Mouse (Mus musculus) hindbrain, embryonic 14.5 days (tissue): ENCODE data around the gene Itfg2. TPM values are rescaled to one million over a fixed set of nuclear protein-coding genes. Genes with fewer than 3 reads are reported as not detected.
A peak's percentile ranks its signal among the peaks of the same experiment; 100 is the strongest.

Experiments used
- ATAC-seq: fragments of 200-750 bp; cut with Nextera tagmentation; 2 replicates; pipeline ENCODE4 v1.8.0; 2017; ENCODE audit warnings: moderate number of reproducible peaks, mild to moderate bottlenecking, moderate TSS enrichment, moderate library complexity; ENCODE audit not compliant: low FRiP score
- DNase-seq: peaks from one replicate; pipeline ENCODE4 v3.0.0-alpha.2; 2015; ENCODE audit warnings: low spot score
- H3K27ac ChIP-seq: fragments of 300-500 bp; sonication (generic); 2 replicates; pipeline ENCODE4 v1.5.1; 2014; ENCODE audit warnings: mild to moderate bottlenecking, moderate library complexity
- H3K27me3 ChIP-seq: fragments of 300-500 bp; sonication (generic); 2 replicates; pipeline ENCODE4 v1.6.1; 2014; ENCODE audit warnings: mild to moderate bottlenecking, low read length, mixed read lengths; ENCODE audit not compliant: control insufficient read depth, insufficient read depth
- H3K36me3 ChIP-seq: fragments of 300-500 bp; sonication (generic); replicated peaks from 2 replicates; pipeline ENCODE4 v1.6.1; 2014; ENCODE audit not compliant: control insufficient read depth, insufficient read depth
- H3K4me1 ChIP-seq: fragments of 300-500 bp; sonication (generic); replicated peaks from 2 replicates; pipeline ENCODE4 v1.6.1; 2014; ENCODE audit warnings: antibody characterized with exemption, low read length, mixed read lengths; ENCODE audit not compliant: control insufficient read depth, insufficient read depth
- H3K4me2 ChIP-seq: fragments of 300-500 bp; sonication (generic); replicated peaks from 2 replicates; pipeline ENCODE4 v1.6.1; 2014; ENCODE audit warnings: mild to moderate bottlenecking, moderate library complexity
- H3K4me3 ChIP-seq: fragments of 300-500 bp; sonication (generic); replicated peaks from 2 replicates; pipeline ENCODE4 v1.5.1; 2014; ENCODE audit warnings: mild to moderate bottlenecking, low read length
- H3K9ac ChIP-seq: fragments of 300-500 bp; sonication (generic); 2 replicates; pipeline ENCODE4 v1.6.1; 2014
- H3K9me3 ChIP-seq: fragments of 300-500 bp; sonication (generic); 2 replicates; pipeline ENCODE4 v1.6.1; 2016; ENCODE audit warnings: low read length; ENCODE audit not compliant: control insufficient read depth
- WGBS: fragments of 180-500 bp; shearing (Covaris S2); extraction: QIAGEN DNeasy Blood & Tissue Kit; methylation state at CpG from one replicate; pipeline ENCODE4 v1.1.7; 2014; 5-methylcytosine and 5-hydroxymethylcytosine counted together
- polyA plus RNA-seq: library from polyadenylated mRNA; unstranded; fragments of >200 nt; fragmentation: Nextera tagmentation; extraction: Ambion mirVana; gene quantifications from 2 replicates; pipeline ENCODE4 v1.2.1, GENCODE M21; 2014

Gene Itfg2
- polyA plus RNA-seq, 1 experiment from 2014 or later, result 39.4 TPM

DNA sequence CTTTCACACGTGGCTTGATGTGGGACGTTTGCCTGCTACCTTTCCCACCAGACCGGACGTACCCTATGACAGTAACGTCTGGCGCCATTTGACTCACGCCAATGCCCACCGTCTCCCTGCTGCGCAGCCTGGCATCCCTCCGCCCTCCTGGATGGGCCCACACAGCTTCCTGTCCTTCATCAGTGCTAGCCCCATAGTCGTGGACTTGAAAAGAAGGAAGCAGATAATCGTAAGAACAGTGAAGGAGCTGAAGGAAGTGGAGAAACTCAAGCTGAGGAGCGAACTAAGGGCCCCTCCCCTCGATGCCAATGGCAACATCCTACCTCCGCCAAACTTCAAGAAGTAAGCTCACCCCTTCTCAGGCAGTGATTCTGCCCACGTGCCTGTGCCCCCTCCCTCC is 45.1 kb downstream of the Itfg2 start:
- no peak overlapping the region for H3K4me2 ChIP-seq
- DNase-seq (no peak), ATAC-seq (no peak)
- no peak overlapping the region for H3K27ac ChIP-seq
- no peak overlapping the region for H3K9ac ChIP-seq
- no peak overlapping the region for H3K4me3 ChIP-seq
- no peaks in the 10 kb centered on the region for H3K27me3 ChIP-seq
- 86% methylated on average over 16 of the region's 16 CpGs for WGBS
- H3K4me1 ChIP-seq, result peaks cover 4% of the 10 kb centered on the region; the same call in 1 of the 2 replicates
- H3K36me3 ChIP-seq, result no peaks in the 10 kb centered on the region
- no peaks in the 10 kb centered on the region for H3K9me3 ChIP-seq

DNA sequence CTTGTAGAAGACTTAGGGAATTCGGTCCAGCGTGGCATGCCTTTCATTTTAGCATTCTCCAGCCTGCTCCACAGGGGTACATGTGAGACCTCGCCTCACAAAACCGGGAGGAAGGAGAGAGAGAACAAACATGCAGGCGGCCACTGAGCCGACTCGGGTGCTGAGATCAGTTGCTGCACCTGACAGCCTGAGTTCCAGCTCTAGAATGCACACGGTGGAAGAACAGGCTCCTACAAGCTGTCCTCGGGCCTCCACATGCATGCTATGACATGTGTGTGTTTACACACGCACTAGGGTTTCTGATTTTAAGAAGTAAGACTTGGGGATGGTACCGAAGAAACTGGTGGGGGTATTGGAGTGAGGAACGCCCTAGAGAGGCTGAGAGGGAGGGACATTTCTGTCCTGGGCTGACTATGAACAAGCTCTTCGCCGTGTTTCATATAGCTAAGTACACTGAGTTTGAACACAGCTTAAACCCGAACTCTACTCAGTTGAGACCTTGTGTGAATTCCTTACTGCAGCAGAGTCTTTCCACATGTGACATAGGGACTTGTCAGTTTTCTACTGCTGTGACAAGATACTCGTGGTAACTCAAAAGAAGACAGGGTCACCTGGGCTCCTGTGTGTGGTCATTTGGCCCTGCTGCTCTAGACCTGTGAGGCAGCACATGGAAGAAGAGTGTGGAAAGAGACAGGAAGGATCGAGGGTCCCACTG is 48.2 kb downstream of the Itfg2 start:
- Histone ChIP-seq H3K4me1 (peaks cover 5% of the 10 kb centered on the region; the same call in 1 of the 2 replicates), H3K4me3 (no peak overlapping the region), H3K27me3 (no peaks in the 10 kb centered on the region), H3K4me2 (no peak overlapping the region), H3K9ac (no peak overlapping the region), H3K9me3 (no peaks in the 10 kb centered on the region), H3K36me3 (no peaks in the 10 kb centered on the region), H3K27ac (no peak overlapping the region)
- no peak for ATAC-seq
- WGBS, result 94% methylated on average over 17 of the region's 17 CpGs
- no peak for DNase-seq

DNA sequence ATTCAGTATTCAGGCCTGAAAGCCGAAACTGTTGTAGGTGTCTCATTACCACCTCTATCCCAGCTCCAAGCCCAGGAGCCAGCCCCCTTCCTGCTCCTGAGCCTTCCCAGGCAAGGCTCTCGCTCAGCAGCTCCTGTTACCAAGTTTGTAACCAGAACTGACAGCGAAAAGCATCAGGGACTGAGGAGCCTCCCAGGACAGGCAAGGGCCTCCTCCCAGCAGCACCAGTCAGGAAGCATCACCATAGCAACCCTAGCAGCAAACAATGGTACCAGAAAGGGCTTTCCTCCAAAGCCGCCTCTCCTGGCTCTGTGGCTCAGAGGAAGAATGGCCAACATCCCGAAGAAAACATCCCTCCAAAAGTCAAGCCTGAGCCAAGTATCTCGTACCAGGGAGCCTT is 49.5 kb downstream of the Itfg2 start, which contains the start of the genes Tex52 and Gm44596:
Gene Tex52 (plus strand): TSS at position 265 of the 400 bp plus-strand sequence.
Gene Gm44596 (plus strand): TSS at position 312 of the 400 bp plus-strand sequence.
- 21% methylated on average over 6 of the region's 6 CpGs for WGBS
- H3K4me1 ChIP-seq, result peaks cover 5% of the 10 kb centered on the region; the same call in 1 of the 2 replicates
- peak within 1 kb of the TSS; percentile 49; the same call in 1 of the 2 replicates for H3K27ac ChIP-seq
- DNase-seq (peak; percentile 54), ATAC-seq (peak; percentile 75; the same call in 1 of the 2 replicates)
- H3K9ac ChIP-seq, result no peak within 1 kb of the TSS
- no peak within 1 kb of the TSS for H3K4me3 ChIP-seq
- no peaks in the 10 kb centered on the region for H3K9me3 ChIP-seq
- H3K27me3 ChIP-seq, result no peaks in the 10 kb centered on the region
- no peak within 1 kb of the TSS for H3K4me2 ChIP-seq
- no peaks in the 10 kb centered on the region for H3K36me3 ChIP-seq

DNA sequence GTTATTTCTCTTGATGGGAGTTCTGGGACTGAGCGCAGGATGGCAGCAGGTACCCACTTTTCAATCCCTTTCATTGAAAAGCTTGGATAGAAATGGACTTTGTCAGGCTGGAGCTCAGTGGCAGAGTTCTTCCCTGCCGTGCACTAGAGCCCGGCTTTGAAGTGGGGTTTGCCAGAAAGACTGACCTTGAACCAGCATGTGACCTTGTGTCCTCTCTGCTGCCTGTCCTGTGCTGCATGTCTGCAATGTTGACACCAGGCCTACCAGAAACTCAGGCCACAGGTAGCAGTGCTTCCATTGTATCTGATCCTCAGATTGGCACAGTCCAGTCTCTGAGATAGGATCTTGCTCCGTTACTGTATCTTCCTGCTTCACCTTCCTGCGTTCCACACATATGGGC is 54.7 kb downstream of the Itfg2 start:
- H3K9ac ChIP-seq, result no peak overlapping the region
- no peaks in the 10 kb centered on the region for H3K27me3 ChIP-seq
- WGBS, result 95% methylated on average over 5 of the region's 5 CpGs
- DNase-seq, result no peak
- H3K4me1 ChIP-seq, result peaks cover 5% of the 10 kb centered on the region; the same call in 1 of the 2 replicates
- no peak overlapping the region for H3K27ac ChIP-seq
- H3K4me2 ChIP-seq, result no peak overlapping the region
- no peak overlapping the region for H3K4me3 ChIP-seq
- ATAC-seq, result no peak
- no peaks in the 10 kb centered on the region for H3K9me3 ChIP-seq
- H3K36me3 ChIP-seq, result peaks cover 11% of the 10 kb centered on the region; the same call in 1 of the 2 replicates

DNA sequence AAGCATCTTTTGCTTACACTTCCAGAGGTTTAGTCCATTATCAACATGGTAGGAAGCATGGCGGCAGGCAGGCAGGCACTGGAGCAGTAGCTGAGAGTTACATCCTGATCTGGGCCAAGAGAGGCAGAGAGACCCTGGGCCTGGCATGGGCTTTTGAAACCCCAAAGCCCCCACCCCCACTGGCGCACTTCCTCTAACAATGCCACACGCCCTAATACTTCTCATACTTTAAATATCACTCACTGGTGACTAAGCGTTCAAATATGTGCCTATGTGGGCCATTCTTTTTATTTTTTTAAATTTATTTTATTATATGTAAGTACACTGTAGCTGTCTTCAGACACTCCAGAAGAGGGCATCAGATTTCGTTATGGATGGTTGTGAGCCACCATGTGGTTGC is 58.3 kb downstream of the Itfg2 start:
- Histone ChIP-seq H3K27ac (no peak overlapping the region), H3K9me3 (no peaks in the 10 kb centered on the region), H3K9ac (no peak overlapping the region), H3K36me3 (peaks cover 11% of the 10 kb centered on the region; the same call in 1 of the 2 replicates), H3K27me3 (no peaks in the 10 kb centered on the region), H3K4me3 (no peak overlapping the region), H3K4me2 (no peak overlapping the region), H3K4me1 (peaks cover 7% of the 10 kb centered on the region)
- DNase-seq (no peak), ATAC-seq (no peak)
- WGBS, result 93% methylated on average over 5 of the region's 5 CpGs

DNA sequence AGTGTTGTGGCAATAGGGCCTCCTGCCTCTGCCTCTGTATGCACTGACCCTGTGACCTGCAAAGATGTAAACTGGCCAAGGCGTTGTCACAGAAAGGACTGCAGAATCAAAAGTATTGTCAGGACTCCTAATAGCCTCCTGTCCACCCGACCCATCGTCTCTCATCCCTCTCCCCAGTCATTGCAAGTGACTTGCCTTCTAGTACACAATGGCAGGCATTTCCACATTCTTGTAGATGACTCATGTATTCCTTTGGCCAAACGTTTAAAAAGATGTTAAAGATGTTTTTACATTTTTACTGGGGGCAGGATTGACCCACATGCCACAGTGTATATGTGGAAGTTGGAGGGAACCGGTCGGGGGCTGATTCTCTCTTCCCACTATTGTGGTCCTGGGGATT is 60.0 kb downstream of the Itfg2 start:
- no peak for ATAC-seq
- H3K4me1 ChIP-seq, result peaks cover 13% of the 10 kb centered on the region
- no peak for DNase-seq
- no peaks in the 10 kb centered on the region for H3K9me3 ChIP-seq
- no peaks in the 10 kb centered on the region for H3K27me3 ChIP-seq
- no peak overlapping the region for H3K4me3 ChIP-seq
- H3K9ac ChIP-seq, result no peak overlapping the region
- WGBS, result 72% methylated on average over 6 of the region's 6 CpGs
- no peak overlapping the region for H3K4me2 ChIP-seq
- no peak overlapping the region for H3K27ac ChIP-seq
- H3K36me3 ChIP-seq, result peaks cover 11% of the 10 kb centered on the region; the same call in 1 of the 2 replicates

DNA sequence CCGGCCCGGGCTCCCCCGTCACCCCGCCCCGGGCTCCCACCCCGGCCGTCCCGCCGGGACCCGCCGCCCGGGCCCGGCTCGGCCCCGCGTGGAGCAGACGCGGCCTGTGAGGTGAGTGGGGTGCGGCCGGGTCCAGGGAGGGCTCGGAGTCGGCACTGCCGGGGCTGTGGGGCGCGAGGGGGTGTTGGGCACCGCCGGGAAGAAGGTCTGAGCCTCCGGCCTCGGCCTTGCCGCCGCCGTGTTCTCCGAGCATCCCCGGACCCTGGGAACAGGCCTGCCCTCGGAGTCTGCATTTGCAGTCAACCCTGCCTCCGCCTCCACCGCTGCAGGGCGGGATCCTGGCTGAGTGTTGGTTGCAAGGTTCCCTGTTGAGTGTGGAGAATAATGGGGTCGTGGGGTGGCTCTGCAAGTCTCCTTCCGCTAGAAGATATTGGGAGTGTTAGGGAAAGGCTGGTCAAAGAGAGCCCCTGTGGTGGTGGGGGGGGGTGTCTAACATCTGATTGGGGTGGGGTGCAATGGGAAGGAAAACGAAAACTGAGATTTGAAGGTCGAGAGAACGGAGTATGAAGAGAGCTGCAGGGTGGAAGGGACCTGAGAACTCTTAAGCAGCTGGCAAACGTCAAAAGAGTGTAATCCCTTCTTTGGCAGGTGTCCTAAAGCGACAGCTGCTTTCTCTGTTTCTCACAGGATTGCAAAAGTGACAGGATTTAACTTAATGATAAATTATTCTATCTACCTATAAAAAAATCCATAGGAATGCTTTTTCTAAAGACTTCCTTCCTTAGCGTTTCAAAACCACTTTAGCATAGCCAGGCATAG is 61.5 kb downstream of the Itfg2 start:
- Histone ChIP-seq H3K4me1 (peaks cover 13% of the 10 kb centered on the region), H3K36me3 (peaks cover 6% of the 10 kb centered on the region), H3K9me3 (no peaks in the 10 kb centered on the region), H3K27me3 (no peaks in the 10 kb centered on the region), H3K27ac (peak overlapping the region; percentile 90; the same call in 1 of the 2 replicates), H3K4me2 (peak overlapping the region; percentile 98), H3K4me3 (peak overlapping the region; percentile 91), H3K9ac (peak overlapping the region; percentile 91)
- ATAC-seq, result peak; percentile 35; the same call in 1 of the 2 replicates
- no peak for DNase-seq
- 3% methylated on average over 43 of the region's 46 CpGs for WGBS

DNA sequence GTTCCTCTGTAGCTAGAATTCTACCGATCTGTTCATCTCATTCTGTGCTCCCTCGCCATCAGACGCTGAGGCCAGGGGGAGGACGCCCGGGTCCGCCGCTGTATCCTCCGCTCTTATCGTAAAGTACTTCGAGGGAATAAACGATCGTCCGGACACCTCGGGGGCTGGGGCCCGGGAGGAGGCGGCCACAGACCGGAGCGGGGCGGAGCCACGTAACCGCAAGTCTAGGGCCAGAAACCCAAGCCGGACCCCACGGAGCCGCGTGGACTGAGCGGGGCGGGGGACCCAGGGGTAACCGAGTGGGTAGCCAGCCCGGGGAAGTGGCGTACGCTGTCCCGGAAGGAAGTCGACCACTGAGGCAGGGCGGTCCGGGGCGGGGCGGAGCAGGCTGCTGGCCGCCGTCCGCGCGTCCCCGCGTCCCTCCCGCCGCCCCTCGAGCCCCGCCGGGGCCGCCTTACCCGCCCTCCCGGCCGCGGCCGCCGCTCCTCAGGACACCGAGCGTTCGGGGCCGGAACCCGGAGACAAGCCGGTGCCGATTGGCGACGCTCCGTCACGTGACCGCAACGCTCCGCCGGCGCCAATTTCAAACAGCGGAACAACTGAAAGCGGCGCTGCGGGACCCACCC is 62.2 kb downstream of the Itfg2 start, which contains the start of the genes Rhno1 and Foxm1:
Gene Rhno1 (minus strand): TSS at position 531 of the 626 bp plus-strand sequence.
Gene Foxm1 (plus strand): TSS at position 587 of the 626 bp plus-strand sequence.
- peaks cover 13% of the 10 kb centered on the region for H3K4me1 ChIP-seq
- peak within 1 kb of the TSS; percentile 98 for H3K4me2 ChIP-seq
- H3K27ac ChIP-seq, result peak within 1 kb of the TSS; percentile 90
- DNase-seq, result peak; percentile 84
- H3K9me3 ChIP-seq, result no peaks in the 10 kb centered on the region
- H3K9ac ChIP-seq, result peak within 1 kb of the TSS; percentile 91
- under 1% methylated on average over 48 of the region's 76 CpGs for WGBS
- H3K36me3 ChIP-seq, result peaks cover 13% of the 10 kb centered on the region
- no peaks in the 10 kb centered on the region for H3K27me3 ChIP-seq
- ATAC-seq, result peak; percentile 87
- H3K4me3 ChIP-seq, result peak within 1 kb of the TSS; percentile 91
